Mouse (Mus musculus) kidney, embryonic 16.5 days (tissue): ENCODE data around the gene Brsk1. TPM values are rescaled to one million over a fixed set of nuclear protein-coding genes. Genes with fewer than 3 reads are reported as not detected.
A peak's percentile ranks its signal among the peaks of the same experiment; 100 is the strongest.

ENCODE experiments used
- ATAC-seq: fragments of 200-750 bp; cut with Nextera tagmentation; 2 replicates; pipeline ENCODE4 v1.8.0; 2017; ENCODE audit warnings: moderate TSS enrichment; ENCODE audit not compliant: low FRiP score, low TSS enrichment
- H3K27ac ChIP-seq: fragments of 300-500 bp; sonication (generic); 2 replicates; pipeline ENCODE4 v1.5.1; 2014; ENCODE audit warnings: low read length
- H3K27me3 ChIP-seq: fragments of 300-500 bp; sonication (generic); 2 replicates; pipeline ENCODE4 v1.6.1; 2014; ENCODE audit warnings: low read length, control low read depth, mixed read lengths; ENCODE audit not compliant: insufficient read depth
- H3K36me3 ChIP-seq: fragments of 300-500 bp; sonication (generic); 2 replicates; pipeline ENCODE4 v1.6.1; 2014; ENCODE audit warnings: low read length, control low read depth, mixed read lengths; ENCODE audit not compliant: insufficient read depth
- H3K4me1 ChIP-seq: fragments of 300-500 bp; sonication (generic); 2 replicates; pipeline ENCODE4 v1.6.1; 2014; ENCODE audit warnings: low read length, control low read depth, mixed read lengths; ENCODE audit not compliant: insufficient read depth
- H3K4me2 ChIP-seq: fragments of 300-500 bp; sonication (generic); replicated peaks from 2 replicates; pipeline ENCODE4 v1.6.1; 2014; ENCODE audit warnings: low read depth, low read length
- H3K4me3 ChIP-seq: fragments of 300-500 bp; sonication (generic); 2 replicates; pipeline ENCODE4 v1.5.1; 2014; ENCODE audit warnings: mild to moderate bottlenecking, low read length
- H3K9ac ChIP-seq: fragments of 300-500 bp; sonication (generic); replicated peaks from 2 replicates; pipeline ENCODE4 v1.6.1; 2014; ENCODE audit warnings: low read length
- H3K9me3 ChIP-seq: fragments of 300-500 bp; sonication (generic); 2 replicates; pipeline ENCODE4 v1.6.1; 2016; ENCODE audit warnings: low read length, control low read depth
- WGBS: fragments of 180-500 bp; shearing (Covaris S2); extraction: QIAGEN DNeasy Blood & Tissue Kit; methylation state at CpG from one replicate; pipeline ENCODE4 v1.1.7; 2014; 5-methylcytosine and 5-hydroxymethylcytosine counted together
- polyA plus RNA-seq: library from polyadenylated mRNA; unstranded; fragments of >200 nt; fragmentation: Nextera tagmentation; extraction: Ambion mirVana; gene quantifications from 2 replicates; pipeline ENCODE4 v1.2.1, GENCODE M21; 2015

Brsk1 gene
- polyA plus RNA-seq, 1 experiment from 2014 or later, result 1.2 TPM

- Histone ChIP-seq H3K27me3 (no peaks in the 10 kb centered on the region), H3K4me2 (peak overlapping the region; percentile 48), H3K27ac (no peak overlapping the region), H3K9me3 (no peaks in the 10 kb centered on the region), H3K36me3 (no peaks in the 10 kb centered on the region), H3K9ac (no peak overlapping the region), H3K4me1 (no peaks in the 10 kb centered on the region), H3K4me3 (peak overlapping the region; percentile 24; the same call in 1 of the 2 replicates)
- ATAC-seq, result peak; percentile 62
- WGBS, result 35% methylated on average over 12 of the region's 12 CpGs
Observed at GRCm38 (mm10) chr7:4723508-4723907, 33.1 kb downstream of the Brsk1 start.

GRCm38 (mm10) chr7:4724359-4724758 is 34.0 kb downstream of the Brsk1 start:
- H3K4me3 ChIP-seq, result no peak overlapping the region
- H3K27ac ChIP-seq, result no peak overlapping the region
- H3K4me1 ChIP-seq, result no peaks in the 10 kb centered on the region
- H3K4me2 ChIP-seq, result no peak overlapping the region
- no peaks in the 10 kb centered on the region for H3K27me3 ChIP-seq
- H3K36me3 ChIP-seq, result no peaks in the 10 kb centered on the region
- ATAC-seq, result no peak
- H3K9me3 ChIP-seq, result no peaks in the 10 kb centered on the region
- WGBS, result 37% methylated on average over 3 of the region's 3 CpGs
- H3K9ac ChIP-seq, result no peak overlapping the region

GRCm38 (mm10) chr7:4725169-4725568 is 34.8 kb downstream of the Brsk1 start, which contains the start of gene Tmem150b:
Tmem150b (minus strand) TSS chr7:4725249.
- Histone ChIP-seq H3K4me3 (no peak within 1 kb of the TSS), H3K27ac (no peak within 1 kb of the TSS), H3K27me3 (no peaks in the 10 kb centered on the region), H3K4me1 (no peaks in the 10 kb centered on the region), H3K4me2 (no peak within 1 kb of the TSS), H3K36me3 (no peaks in the 10 kb centered on the region), H3K9me3 (no peaks in the 10 kb centered on the region), H3K9ac (no peak within 1 kb of the TSS)
- ATAC-seq, result no peak
- WGBS, result 78% methylated on average over 7 of the region's 7 CpGs

- WGBS, result 84% methylated on average over 5 of the region's 5 CpGs
- no peak for ATAC-seq
- no peak overlapping the region for H3K4me2 ChIP-seq
Observed at GRCm38 (mm10) chr7:4731090-4731489, 40.7 kb downstream of the Brsk1 start.

DNA sequence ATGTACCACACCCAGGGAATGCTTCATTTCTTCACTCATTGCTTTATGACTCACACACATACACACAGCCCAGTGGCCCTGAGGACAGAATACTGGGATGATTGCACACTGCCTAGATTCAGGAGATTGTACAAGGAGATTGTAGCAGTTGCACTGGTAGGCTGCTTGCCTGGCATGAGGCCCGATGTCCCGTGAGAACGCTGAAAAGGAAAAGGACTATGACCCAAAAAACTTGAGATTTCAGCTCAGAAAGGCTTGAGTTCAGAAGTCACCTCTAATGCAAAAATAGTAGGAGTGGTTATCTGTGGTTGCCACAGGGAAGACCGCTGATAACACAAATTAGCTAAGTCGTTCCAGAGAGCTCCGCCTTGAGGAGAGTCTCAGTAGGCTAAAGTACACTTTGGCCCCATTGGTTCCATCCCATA is 42.6 kb downstream of the Brsk1 start:
- Histone ChIP-seq H3K27ac (no peak overlapping the region), H3K9me3 (no peaks in the 10 kb centered on the region), H3K9ac (no peak overlapping the region), H3K27me3 (no peaks in the 10 kb centered on the region), H3K4me1 (no peaks in the 10 kb centered on the region), H3K4me2 (no peak overlapping the region), H3K36me3 (no peaks in the 10 kb centered on the region), H3K4me3 (no peak overlapping the region)
- no peak for ATAC-seq
- 63% methylated on average over 6 of the region's 6 CpGs for WGBS

More at GRCm38 (mm10) chr7:4731090-4731489, 40.7 kb downstream of the Brsk1 start:
- Histone ChIP-seq H3K4me1 (no peaks in the 10 kb centered on the region), H3K9ac (no peak overlapping the region), H3K27ac (no peak overlapping the region), H3K4me3 (no peak overlapping the region), H3K36me3 (no peaks in the 10 kb centered on the region), H3K9me3 (no peaks in the 10 kb centered on the region), H3K27me3 (no peaks in the 10 kb centered on the region)

DNA sequence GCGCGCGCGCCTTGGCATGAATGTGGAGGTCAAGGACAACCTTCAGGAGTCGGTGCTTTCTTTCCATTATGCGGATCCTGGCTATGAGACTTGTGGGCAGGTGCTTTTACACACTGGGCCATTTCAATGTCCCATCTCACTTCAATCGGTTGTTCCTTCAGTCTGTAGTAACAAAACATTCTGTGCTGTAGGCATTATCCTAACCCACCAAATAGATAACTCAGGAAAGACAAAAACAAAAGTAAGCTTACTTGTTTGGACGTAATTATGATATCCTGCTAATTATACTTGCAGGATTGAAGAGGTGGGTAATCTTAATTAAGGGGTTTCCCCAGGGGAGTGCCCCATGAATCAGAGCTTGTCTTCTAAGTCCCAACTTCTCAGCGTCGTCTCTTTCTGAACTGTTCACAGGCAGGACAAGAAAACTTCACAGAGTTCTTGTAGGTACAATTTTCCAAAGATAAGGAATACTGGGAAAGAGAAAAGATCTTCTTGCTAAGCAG is 48.7 kb downstream of the Brsk1 start:
- Histone ChIP-seq H3K4me2 (peak overlapping the region; percentile 55), H3K27ac (peak overlapping the region; percentile 59), H3K36me3 (peaks cover 2% of the 10 kb centered on the region), H3K4me1 (peaks cover 28% of the 10 kb centered on the region), H3K27me3 (no peaks in the 10 kb centered on the region), H3K4me3 (peak overlapping the region; percentile 87), H3K9ac (peak overlapping the region; percentile 50), H3K9me3 (no peaks in the 10 kb centered on the region)
- no peak for ATAC-seq
- WGBS, result 45% methylated on average over 10 of the region's 10 CpGs

GRCm38 (mm10) chr7:4739544-4740275 is 49.3 kb downstream of the Brsk1 start, which contains the start of gene Kmt5c:
Kmt5c (plus strand) TSS chr7:4740115.
- ATAC-seq, result peak; percentile 98
- WGBS, result under 1% methylated on average over 33 of the region's 44 CpGs

DNA sequence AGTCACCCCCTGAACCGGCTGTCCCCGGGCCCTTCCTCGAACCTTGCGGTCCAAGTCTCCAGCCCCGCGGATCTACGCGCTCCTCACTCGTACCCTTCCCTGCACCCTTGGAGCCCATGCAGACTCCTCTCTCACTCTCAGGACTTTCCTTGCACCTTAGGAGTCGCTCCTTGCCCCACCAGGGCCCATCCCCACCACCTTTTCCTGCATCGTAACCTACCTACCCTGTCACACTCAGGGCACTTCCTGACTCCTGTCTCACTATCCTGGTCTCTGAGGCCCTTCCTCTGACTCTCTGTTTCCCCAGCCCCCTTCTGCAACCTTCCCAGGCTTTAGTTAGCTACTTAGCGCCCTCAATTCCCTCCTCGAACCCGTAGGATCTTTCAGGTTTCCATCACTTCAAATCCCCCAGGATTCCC is 49.9 kb downstream of the Brsk1 start:
- Histone ChIP-seq H3K36me3 (peaks cover 5% of the 10 kb centered on the region), H3K4me3 (peak overlapping the region; percentile 87), H3K27me3 (no peaks in the 10 kb centered on the region), H3K4me2 (peak overlapping the region; percentile 89), H3K9ac (peak overlapping the region; percentile 93), H3K4me1 (peaks cover 28% of the 10 kb centered on the region), H3K9me3 (no peaks in the 10 kb centered on the region), H3K27ac (peak overlapping the region; percentile 95)
- peak; percentile 39 for ATAC-seq
- under 1% methylated on average over 12 of the region's 14 CpGs for WGBS

More at GRCm38 (mm10) chr7:4739544-4740275, 49.3 kb downstream of the Brsk1 start, which contains the start of gene Kmt5c:
- Histone ChIP-seq H3K4me2 (peak within 1 kb of the TSS; percentile 89), H3K9me3 (no peaks in the 10 kb centered on the region), H3K36me3 (peaks cover 5% of the 10 kb centered on the region), H3K4me1 (peaks cover 28% of the 10 kb centered on the region), H3K27ac (peak within 1 kb of the TSS; percentile 95), H3K27me3 (no peaks in the 10 kb centered on the region), H3K9ac (peak within 1 kb of the TSS; percentile 93), H3K4me3 (peak within 1 kb of the TSS; percentile 87)

DNA sequence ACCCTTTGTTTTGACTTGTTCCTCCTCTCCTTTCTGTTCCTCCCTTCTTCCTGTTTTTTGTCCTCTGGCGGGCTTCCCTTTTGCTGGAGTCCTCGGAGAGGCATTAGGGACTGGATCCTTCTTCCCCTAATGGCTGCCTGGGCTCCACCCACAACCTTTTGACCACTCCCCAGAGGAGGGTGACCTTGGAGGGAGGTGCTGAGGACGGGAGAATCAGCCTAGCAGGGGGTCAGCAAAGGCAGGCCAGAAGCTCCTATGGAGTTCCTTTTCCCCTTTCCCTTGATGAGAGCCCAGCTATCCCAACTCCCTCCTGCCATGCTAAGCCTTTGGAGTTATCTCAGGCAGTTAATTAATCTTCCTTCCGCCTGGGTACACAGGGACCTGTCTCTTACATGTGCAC is 50.7 kb downstream of the Brsk1 start:
- no peaks in the 10 kb centered on the region for H3K27me3 ChIP-seq
- peak overlapping the region; percentile 95 for H3K27ac ChIP-seq
- 6% methylated on average over 4 of the region's 4 CpGs for WGBS

More for the DNA sequence above, 50.7 kb downstream of the Brsk1 start:
- no peaks in the 10 kb centered on the region for H3K9me3 ChIP-seq
- no peak for ATAC-seq
- peak overlapping the region; percentile 89 for H3K4me2 ChIP-seq
- peak overlapping the region; percentile 93 for H3K9ac ChIP-seq
- peaks cover 9% of the 10 kb centered on the region for H3K36me3 ChIP-seq
- H3K4me1 ChIP-seq, result peaks cover 28% of the 10 kb centered on the region
- peak overlapping the region; percentile 87 for H3K4me3 ChIP-seq
